Mouse (Mus musculus) E14TG2a.4 (cell line): ENCODE results near the gene Xrcc4.

Experiments
- H3K27me3 ChIP-seq: 2 replicates; pipeline ENCODE4 v1.6.1; 2014; ENCODE audit warnings: low read length, control low read depth; ENCODE audit not compliant: insufficient read depth
- H3K36me3 ChIP-seq: 2 replicates; pipeline ENCODE4 v1.6.1; 2014; ENCODE audit warnings: low read length, control low read depth; ENCODE audit not compliant: insufficient read depth
- H3K4me1 ChIP-seq: replicated peaks from 2 replicates; pipeline ENCODE4 v1.6.1; 2014; ENCODE audit warnings: low read depth, low read length, control low read depth
- H3K4me3 ChIP-seq: replicated peaks from 2 replicates; pipeline ENCODE4 v1.5.1; 2014; ENCODE audit warnings: mild to moderate bottlenecking, low read length
- H3K9me3 ChIP-seq: 2 replicates; pipeline ENCODE4 v1.6.1; 2014; ENCODE audit warnings: low read length, control low read depth
- CTCF ChIP-seq: conservative IDR thresholded peaks from 2 replicates; pipeline ENCODE4 v1.5.1; 2014; ENCODE audit warnings: low read length
- NANOG ChIP-seq: IDR thresholded peaks from 2 replicates; pipeline ENCODE4 v1.6.1; 2014; ENCODE audit warnings: borderline replicate concordance, low read length, mixed read lengths
- POU5F1 ChIP-seq: IDR thresholded peaks from 2 replicates; pipeline ENCODE4 v1.6.1; 2014; ENCODE audit warnings: low read length, borderline replicate concordance

Xrcc4 gene

DNA sequence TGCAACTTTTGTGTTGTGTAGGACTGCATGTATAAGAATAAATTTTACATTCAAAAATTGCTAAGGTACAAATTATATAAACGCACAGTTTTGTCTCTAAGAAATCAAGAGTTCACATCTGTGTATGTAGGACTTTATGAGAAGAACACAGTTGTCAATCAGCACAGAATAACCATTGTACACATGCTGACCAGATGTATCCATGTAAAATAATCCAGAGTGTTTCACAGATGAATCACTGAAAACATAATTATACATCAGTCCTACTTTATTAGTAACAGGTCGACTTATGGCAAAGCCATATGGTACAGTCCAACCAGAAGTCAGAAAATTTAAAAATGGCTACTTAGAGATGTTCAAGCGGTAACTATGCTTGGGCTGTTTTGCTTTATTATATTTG is 216.7 kb downstream of the Xrcc4 start:
- H3K36me3 ChIP-seq: no peaks in the 10 kb centered on the region
- H3K27me3 ChIP-seq: no peaks in the 10 kb centered on the region
- H3K4me3 ChIP-seq: no peak overlapping the region
- no peaks in the 10 kb centered on the region for H3K4me1 ChIP-seq
- no peaks in the 10 kb centered on the region for H3K9me3 ChIP-seq
- TF ChIP-seq NANOG (no peak), CTCF (no peak), POU5F1 (no peak)

DNA sequence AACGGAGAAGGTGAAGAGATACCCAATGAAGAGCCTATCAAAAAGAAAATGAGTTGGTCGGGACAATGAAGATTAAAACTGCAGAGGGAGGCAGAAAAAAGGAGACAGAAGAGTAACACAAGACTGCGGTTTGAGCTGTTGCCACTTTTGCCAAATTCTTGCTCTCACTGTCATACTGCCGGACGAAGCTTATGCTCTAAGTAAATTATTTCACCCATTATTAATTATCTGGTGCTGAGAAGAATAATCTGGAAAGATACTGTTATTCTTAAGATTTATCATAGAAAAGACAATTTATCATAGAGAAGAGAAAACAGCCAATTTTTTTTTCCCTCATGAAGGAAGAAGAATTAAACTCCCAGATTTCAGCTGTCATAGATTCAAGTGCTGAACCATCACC is 235.3 kb downstream of the Xrcc4 start:
- TF ChIP-seq POU5F1: no peak
- no peak for TF ChIP-seq NANOG
- TF ChIP-seq CTCF: no peak
- Histone ChIP-seq H3K4me3 (no peak overlapping the region), H3K4me1 (no peaks in the 10 kb centered on the region), H3K27me3 (no peaks in the 10 kb centered on the region), H3K9me3 (peaks cover 12% of the 10 kb centered on the region), H3K36me3 (no peaks in the 10 kb centered on the region)

DNA sequence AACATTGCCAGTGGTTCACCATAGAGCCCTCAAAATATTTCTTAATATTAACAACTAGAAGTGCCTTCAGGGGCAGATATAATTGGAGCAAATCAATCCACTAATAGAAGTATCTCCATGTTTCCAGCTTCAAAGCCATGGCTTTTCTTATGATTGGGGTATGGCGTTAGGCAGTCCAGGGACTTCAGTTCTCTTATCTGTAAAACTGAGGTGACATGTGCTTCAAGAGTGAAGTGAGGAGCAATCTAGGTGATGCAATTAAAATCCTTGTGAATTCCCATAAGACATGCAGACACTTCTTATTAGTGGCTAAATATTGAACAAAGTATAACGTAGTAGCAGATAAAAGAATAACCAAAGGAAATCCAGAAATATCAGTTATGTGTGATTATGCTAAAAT is 238.7 kb downstream of the Xrcc4 start:
- H3K9me3 ChIP-seq: peaks cover 36% of the 10 kb centered on the region
- H3K4me1 ChIP-seq: no peaks in the 10 kb centered on the region
- H3K4me3 ChIP-seq: no peak overlapping the region
- H3K27me3 ChIP-seq: no peaks in the 10 kb centered on the region
- H3K36me3 ChIP-seq: 0 out of 2 replicates have a peak, but pooled peaks cover 5% of the 10 kb centered on the region
- no peak for TF ChIP-seq POU5F1
- no peak for TF ChIP-seq NANOG
- TF ChIP-seq CTCF: no peak

DNA sequence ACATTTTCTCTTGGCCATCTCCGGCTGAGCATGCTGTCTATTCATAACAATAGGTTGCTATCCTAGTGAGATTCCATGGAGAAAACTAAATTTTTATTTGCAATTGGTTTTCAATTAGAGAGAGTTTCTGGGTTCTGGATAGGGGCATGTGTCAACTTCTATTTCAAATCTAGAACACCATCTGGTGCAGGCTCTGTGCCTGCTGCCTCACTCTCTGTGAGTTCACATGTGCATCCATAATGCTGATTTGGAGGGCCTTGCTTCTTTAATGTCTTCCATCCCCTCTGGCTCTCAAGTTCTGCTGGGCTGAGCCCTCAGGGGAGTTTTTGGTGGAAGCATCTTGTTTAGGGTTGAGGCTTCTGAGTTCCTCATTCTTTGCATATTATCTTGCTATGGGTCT is 239.5 kb downstream of the Xrcc4 start:
- H3K9me3 ChIP-seq: peaks cover 36% of the 10 kb centered on the region
- H3K4me1 ChIP-seq: no peaks in the 10 kb centered on the region
- H3K27me3 ChIP-seq: no peaks in the 10 kb centered on the region
- H3K36me3 ChIP-seq: 0 out of 2 replicates have a peak, but pooled peaks cover 5% of the 10 kb centered on the region
- no peak overlapping the region for H3K4me3 ChIP-seq
- no peak for TF ChIP-seq POU5F1
- TF ChIP-seq CTCF: no peak
- no peak for TF ChIP-seq NANOG

DNA sequence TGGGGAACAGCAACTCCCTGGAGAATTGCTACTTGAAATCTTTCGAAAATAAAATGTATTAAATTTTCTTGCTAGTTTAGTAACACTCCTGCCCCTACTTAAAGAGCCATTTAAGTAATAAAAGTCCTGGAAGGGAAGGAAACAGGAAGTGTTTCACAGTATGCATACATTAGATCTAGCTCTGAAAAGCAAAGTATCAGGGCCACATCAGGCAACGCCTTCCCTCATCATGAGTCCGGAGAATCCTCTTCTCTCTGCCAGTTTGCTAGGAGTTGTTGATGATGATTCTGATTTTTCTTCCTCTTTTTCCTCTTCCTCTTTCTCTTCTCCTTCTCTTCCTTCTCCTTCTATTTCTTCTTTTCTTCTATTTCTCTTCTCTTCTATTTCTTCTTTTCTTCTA is 250.8 kb downstream of the Xrcc4 start:
- Histone ChIP-seq H3K27me3 (no peaks in the 10 kb centered on the region), H3K4me1 (no peaks in the 10 kb centered on the region), H3K36me3 (no peaks in the 10 kb centered on the region), H3K4me3 (no peak overlapping the region), H3K9me3 (no peaks in the 10 kb centered on the region)
- no peak for TF ChIP-seq NANOG
- TF ChIP-seq CTCF: no peak
- TF ChIP-seq POU5F1: no peak

DNA sequence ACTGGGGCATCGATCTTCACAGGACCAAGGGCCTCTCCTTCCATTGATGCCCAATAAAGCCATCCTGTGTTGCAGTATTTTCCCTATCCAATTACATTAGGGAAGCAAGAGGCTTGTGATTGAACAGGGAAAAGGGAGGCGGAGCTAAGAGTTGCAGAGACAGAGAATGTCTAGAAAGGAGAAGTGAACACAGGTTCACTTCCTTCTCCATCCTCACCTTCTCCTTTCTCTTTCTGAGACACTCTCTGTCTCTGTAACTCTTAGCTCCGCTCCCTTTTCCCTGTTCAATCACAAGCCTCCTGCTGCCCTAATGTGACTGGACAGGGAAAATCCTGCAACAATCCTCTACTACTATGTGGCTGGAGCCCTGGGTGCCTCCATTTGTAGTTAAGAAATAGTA is 254.9 kb downstream of the Xrcc4 start:
- no peaks in the 10 kb centered on the region for H3K27me3 ChIP-seq
- H3K4me3 ChIP-seq: no peak overlapping the region
- no peaks in the 10 kb centered on the region for H3K9me3 ChIP-seq
- H3K4me1 ChIP-seq: 0 out of 2 replicates have a peak, but pooled peaks cover under 1% of the 10 kb centered on the region
- TF ChIP-seq CTCF (no peak), NANOG (no peak), POU5F1 (no peak)
- H3K36me3 ChIP-seq: no peaks in the 10 kb centered on the region

DNA sequence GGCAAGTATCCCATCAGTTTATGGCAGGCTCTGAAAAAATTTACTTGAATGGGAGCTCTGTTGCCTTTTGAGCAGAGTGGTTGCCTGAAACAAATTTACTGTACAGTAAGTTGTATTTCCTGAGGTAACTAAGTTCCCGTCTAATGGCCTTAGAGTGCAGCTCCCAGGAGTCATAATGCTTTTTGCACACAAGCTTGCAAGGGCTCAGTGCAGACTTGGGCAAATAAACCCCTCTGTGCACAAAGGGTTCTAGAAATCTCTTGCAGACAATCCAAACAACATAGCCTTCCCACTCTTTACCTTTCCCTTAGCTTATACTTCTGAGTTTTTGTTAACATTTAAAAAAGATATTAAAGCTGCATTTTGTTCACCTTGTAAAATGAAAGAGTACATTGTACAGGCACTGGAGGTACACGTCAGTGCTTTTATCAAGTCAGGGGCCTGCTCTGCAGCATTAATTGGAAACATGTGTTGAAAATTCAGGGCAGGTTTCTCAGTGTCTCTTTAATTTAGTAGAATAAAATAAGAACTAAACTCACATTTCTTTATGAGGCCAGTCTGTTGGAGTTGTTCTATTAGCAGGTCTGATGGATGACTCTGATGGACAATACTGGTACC is 256.2 kb downstream of the Xrcc4 start:
- Histone ChIP-seq H3K27me3 (no peaks in the 10 kb centered on the region), H3K9me3 (no peaks in the 10 kb centered on the region; the same call in 1 of the 2 replicates), H3K4me3 (no peak overlapping the region), H3K36me3 (no peaks in the 10 kb centered on the region), H3K4me1 (peaks cover 14% of the 10 kb centered on the region)
- no peak for TF ChIP-seq CTCF
- TF ChIP-seq POU5F1: no peak
- no peak for TF ChIP-seq NANOG

DNA sequence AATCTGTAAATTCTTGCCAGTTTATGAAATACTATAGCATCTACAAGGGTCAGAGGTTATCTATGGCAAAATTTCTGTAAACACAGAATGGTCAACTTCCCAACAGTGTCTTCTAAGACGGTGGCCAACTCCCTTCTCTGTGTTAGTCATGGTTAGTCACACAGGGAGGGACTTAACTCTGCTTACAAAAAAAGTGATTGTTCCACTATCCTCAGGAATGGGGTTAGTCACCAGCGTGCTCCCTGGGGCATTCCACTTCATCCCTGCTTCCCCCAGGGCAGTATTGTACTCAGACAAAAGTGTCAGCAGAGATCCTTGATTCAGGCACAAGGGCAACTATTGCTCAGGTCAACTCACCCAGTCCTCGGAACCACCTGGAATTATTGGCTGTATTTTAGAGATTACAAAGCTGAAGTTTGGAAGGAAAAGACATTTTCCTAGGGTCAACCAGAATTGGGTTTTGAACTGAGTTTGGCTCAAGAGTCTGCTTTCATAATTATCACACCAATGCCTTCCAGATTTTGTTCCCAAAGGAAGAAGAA is 260.9 kb downstream of the Xrcc4 start:
- Histone ChIP-seq H3K4me1 (peaks cover 18% of the 10 kb centered on the region), H3K36me3 (no peaks in the 10 kb centered on the region), H3K4me3 (no peak overlapping the region), H3K9me3 (no peaks in the 10 kb centered on the region; the same call in 1 of the 2 replicates), H3K27me3 (no peaks in the 10 kb centered on the region)
- TF ChIP-seq CTCF (no peak), NANOG (peak; percentile 55; the same call in 1 of the 2 replicates), POU5F1 (no peak)
